ENCODE assay signal across 9 mouse cellular contexts in the genomic region with DNA sequence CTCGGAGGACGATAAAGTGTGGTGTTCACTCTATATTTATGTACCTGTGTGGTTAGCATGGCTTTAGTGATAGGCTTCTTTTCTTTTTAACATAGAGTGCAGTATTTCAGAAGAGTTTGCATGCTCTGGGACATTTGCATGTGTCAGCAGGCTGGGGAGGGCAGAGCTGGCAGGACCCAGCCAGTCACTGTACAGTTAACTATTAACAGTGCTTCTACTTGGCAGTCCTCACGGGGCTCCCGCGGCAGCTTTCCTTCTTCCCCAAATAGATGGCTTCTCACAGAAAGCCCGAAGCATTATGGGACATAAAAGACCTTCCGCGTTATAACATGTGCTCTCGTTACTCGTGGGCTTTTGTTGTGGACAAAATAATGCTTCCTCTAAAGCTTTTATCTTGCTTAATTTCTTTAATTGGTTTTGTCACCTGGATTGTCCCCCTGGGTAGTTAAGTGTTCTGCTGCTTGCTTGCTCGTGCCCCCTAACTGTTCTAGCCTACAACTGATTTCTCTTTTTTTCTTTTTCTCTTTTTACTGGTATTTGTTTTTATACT.
A peak's percentile ranks its signal among the peaks of the same experiment; 100 is the strongest.
DNase-seq lines count a peak whose midpoint lies in the region; ATAC-seq and TF ChIP-seq lines count a peak whose summit lies in the region.
"Had no signal": no experiment of that assay in that cellular context is flagged by ENCODE, and none has a peak within 500 bp of the region (broad histone marks: within the 10 kb centered on the region; RNA-seq: fewer than 3 reads in every experiment).

No protein-coding gene starts in this region.

- H3K27me3 ChIP-seq in heart, postnatal 0 days (ENCODE audit: control insufficient read depth, insufficient read depth, low read length): no peaks in the 10 kb centered on the region
- H3K27me3 ChIP-seq in heart, embryonic 10.5 days (ENCODE audit: insufficient read depth, poor library complexity, severe bottlenecking): no peaks in the 10 kb centered on the region
- H3K27me3 ChIP-seq in lung, postnatal 0 days (replicated peaks; ENCODE audit: insufficient read depth, low read length): no peaks in the 10 kb centered on the region

- DNase-seq in heart, postnatal 0 days (ENCODE audit: low spot score): peak; percentile 48
- no peak for DNase-seq in heart, embryonic 10.5 days (ENCODE audit: low spot score)
- DNase-seq in lung, postnatal 0 days (ENCODE audit: low spot score): no peak
- DNase-seq in lung, postnatal 25 days (ENCODE audit: low spot score): no peak
- DNase-seq in brain, embryonic 14.5 days (ENCODE audit: low read depth): peak; percentile 64
- no peak for DNase-seq in urinary bladder, postnatal 4 days (ENCODE audit: low spot score in 2 of 2)
- no peak for DNase-seq in gastrocnemius, postnatal 10 days
- DNase-seq: lung, postnatal 4 days had no signal

- no peak for TF ChIP-seq CTCF in heart, postnatal 0 days (IDR thresholded peaks at IDR 0.05; ENCODE audit: low read depth)
- TF ChIP-seq CTCF in lung, postnatal 0 days (IDR thresholded peaks at IDR 0.05): no peak
- TF ChIP-seq CTCF in brain, embryonic 14.5 days (IDR thresholded peaks at IDR 0.05; ENCODE audit: borderline replicate concordance, extremely low read depth, insufficient read depth, insufficient read length): no peak

- H3K36me3 ChIP-seq in heart, postnatal 0 days (replicated peaks; ENCODE audit: control insufficient read depth, insufficient read depth, low read length): peaks cover 36% of the 10 kb centered on the region
- peaks cover 18% of the 10 kb centered on the region for H3K36me3 ChIP-seq in heart, embryonic 10.5 days
- H3K36me3 ChIP-seq in lung, postnatal 0 days (ENCODE audit: insufficient read depth, low read length): peaks cover 5% of the 10 kb centered on the region; the same call in 1 of the 2 replicates

- no peak overlapping the region for H3K4me2 ChIP-seq in heart, postnatal 0 days (ENCODE audit: low read depth, low read length)
- H3K4me2 ChIP-seq in lung, postnatal 0 days (replicated peaks; ENCODE audit: low read depth, low read length): no peak overlapping the region

- ATAC-seq in heart, postnatal 0 days (ENCODE audit: insufficient read depth, low read depth): peak; percentile 62; the same call in 1 of the 2 replicates
- ATAC-seq in lung, postnatal 0 days: peak; percentile 37; the same call in 1 of the 2 replicates
- ATAC-seq in megakaryocyte progenitor cell, adult 5-6 weeks (replicated peaks; ENCODE audit: poor library complexity): 0 out of 2 replicates have a peak, but pooled peaks have one; percentile 4

- peak overlapping the region; percentile 8; the same call in 1 of the 2 replicates for H3K27ac ChIP-seq in heart, postnatal 0 days (ENCODE audit: low read depth)
- H3K27ac ChIP-seq in heart, embryonic 10.5 days: no peak overlapping the region
- no peak overlapping the region for H3K27ac ChIP-seq in lung, postnatal 0 days (ENCODE audit: low read length)

- WGBS in heart, postnatal 0 days: 53% methylated on average over 11 of the region's 11 CpGs
- WGBS in heart, embryonic 10.5 days: 75% methylated on average over 11 of the region's 11 CpGs
- 63% methylated on average over 11 of the region's 11 CpGs for WGBS in lung, postnatal 0 days

- H3K9me3 ChIP-seq in heart, postnatal 0 days (replicated peaks; ENCODE audit: control insufficient read depth, low read length): no peaks in the 10 kb centered on the region
- H3K9me3 ChIP-seq in heart, embryonic 10.5 days: no peaks in the 10 kb centered on the region
- no peaks in the 10 kb centered on the region for H3K9me3 ChIP-seq in lung, postnatal 0 days (ENCODE audit: low read length)

- no peak for TF ChIP-seq POLR2A in brain, embryonic 14.5 days (IDR thresholded peaks at IDR 0.05; ENCODE audit: borderline replicate concordance, extremely low read depth, insufficient read depth, insufficient read length, poor library complexity, severe bottlenecking)

- H3K4me1 ChIP-seq in heart, postnatal 0 days (ENCODE audit: control insufficient read depth, insufficient read depth): no peaks in the 10 kb centered on the region
- no peaks in the 10 kb centered on the region for H3K4me1 ChIP-seq in heart, embryonic 10.5 days
- no peaks in the 10 kb centered on the region for H3K4me1 ChIP-seq in lung, postnatal 0 days (ENCODE audit: insufficient read depth, low read depth, low read length)

- TF ChIP-seq EP300 in heart, postnatal 0 days (IDR thresholded peaks at IDR 0.05; ENCODE audit: low read depth): no peak
- TF ChIP-seq EP300 in lung, postnatal 0 days (IDR thresholded peaks at IDR 0.05): no peak

- H3K9ac ChIP-seq in heart, postnatal 0 days (replicated peaks; ENCODE audit: low read depth, low read length): no peak overlapping the region
- no peak overlapping the region for H3K9ac ChIP-seq in lung, postnatal 0 days (replicated peaks; ENCODE audit: low read depth)

- H3K4me3 ChIP-seq in heart, postnatal 0 days (ENCODE audit: low read depth, low read length): no peak overlapping the region
- H3K4me3 ChIP-seq in heart, embryonic 10.5 days: no peak overlapping the region
- no peak overlapping the region for H3K4me3 ChIP-seq in lung, postnatal 0 days (ENCODE audit: low read depth, low read length)

Comparison
In these comparisons a context has a peak if more than half of its experiments do, and no peak if none do; other contexts are left out.
1. DNase-seq: peak in heart, postnatal 0 days (single experiment) and brain, embryonic 14.5 days (single experiment); none in heart, embryonic 10.5 days (single experiment), lung, postnatal 0 days (single experiment), lung, postnatal 25 days (single experiment), urinary bladder, postnatal 4 days (0 of 2) and gastrocnemius, postnatal 10 days (single experiment).
2. ATAC-seq: peak in every context shown above with its lines; median percentile 62 in heart, postnatal 0 days; 37 in lung, postnatal 0 days; 4 in megakaryocyte progenitor cell, adult 5-6 weeks.